Mouse (Mus musculus): ENCODE data around the gene Nop53.
A peak's percentile ranks its signal among the peaks of the same experiment; 100 is the strongest.

DNA sequence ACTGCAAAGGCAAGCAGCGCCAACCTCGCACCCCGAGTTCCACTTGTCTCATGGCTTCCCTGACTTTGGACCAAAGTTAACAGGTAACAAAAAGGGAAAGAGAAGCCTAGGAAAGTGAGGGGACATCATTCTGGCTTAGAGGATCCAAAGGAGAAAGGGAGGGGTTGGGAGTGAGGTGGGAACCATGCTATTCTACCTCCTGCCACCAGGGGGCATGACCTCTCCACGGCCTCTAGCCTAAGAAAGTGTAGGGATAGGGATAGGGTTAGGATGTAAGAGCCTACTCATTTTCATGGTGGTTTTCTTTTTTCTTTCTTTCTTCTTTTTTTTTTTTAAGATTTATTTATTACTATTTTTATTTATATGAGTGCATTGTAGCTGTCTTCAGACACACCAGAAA, 30.0 kb upstream of the Nop53 start:
- TF ChIP-seq EP300 (IDR thresholded peaks at IDR 0.05; ENCODE audit: low read depth) (no peak), CTCF (IDR thresholded peaks at IDR 0.05; ENCODE audit: low read depth) (peak; percentile 94)
